Mouse (Mus musculus): ENCODE measurements around the gene Clrn1. TPM values are rescaled to one million over a fixed set of nuclear protein-coding genes. Genes with fewer than 3 reads are reported as not detected.

Clrn1 gene
- polyA plus RNA-seq, 1 experiment from 2014 or later = 0.13 TPM

- ATAC-seq (replicated peaks; ENCODE audit: low FRiP score) (no peak), DNase-seq (ENCODE audit: low spot score) (no peak)
- H3K4me2 ChIP-seq (ENCODE audit: low read depth, low read length, severe bottlenecking) = no peak overlapping the region
- no peaks in the 10 kb centered on the region for H3K27me3 ChIP-seq (ENCODE audit: control insufficient read depth, insufficient read depth, low read length)
- no peak overlapping the region for H3K27ac ChIP-seq (ENCODE audit: low read depth, low read length)
- no peaks in the 10 kb centered on the region for H3K9me3 ChIP-seq (ENCODE audit: control insufficient read depth, low read length)
- no peak overlapping the region for H3K9ac ChIP-seq (ENCODE audit: low read length)
- no peaks in the 10 kb centered on the region for H3K36me3 ChIP-seq (ENCODE audit: control insufficient read depth, insufficient read depth, low read length)
- H3K4me1 ChIP-seq (replicated peaks; ENCODE audit: control insufficient read depth, insufficient read depth, low read length) = no peaks in the 10 kb centered on the region
- 92% methylated on average over 8 of the region's 8 CpGs for WGBS
- H3K4me3 ChIP-seq (ENCODE audit: low read depth, low read length) = no peak overlapping the region
These were observed 86.9 kb downstream of the Clrn1 start for GRCm38 (mm10) chr3:58798245-58798644.

Other genes with a start within 250 kb of the Clrn1 start
- gene Erich6, start 248.1 kb downstream of the Clrn1 start, polyA plus RNA-seq (2014; fragmentation: Nextera tagmentation; extraction: Ambion mirVana) = not detected in 2 replicates
- 4.0 and 5.7 TPM in 2 replicates for gene Siah2, start 192.9 kb downstream of the Clrn1 start, polyA plus RNA-seq (2014; fragmentation: Nextera tagmentation; extraction: Ambion mirVana)
- gene Mindy4b-ps, start 63.0 kb downstream of the Clrn1 start, polyA plus RNA-seq (2014; fragmentation: Nextera tagmentation; extraction: Ambion mirVana) = 0.08 TPM in 1 of 2 replicates, not detected in the other
- gene Med12l, start 120.5 kb upstream of the Clrn1 start, polyA plus RNA-seq (2014; fragmentation: Nextera tagmentation; extraction: Ambion mirVana) = 5.5 TPM in 2 replicates
- 0.85 and 1.7 TPM in 2 replicates for gene Gpr171, start 216.5 kb upstream of the Clrn1 start, polyA plus RNA-seq (2014; fragmentation: Nextera tagmentation; extraction: Ambion mirVana)

All from forebrain, embryonic 11.5 days (tissue).